8 mouse cellular contexts compared by ENCODE assay signal in genomic region chr2:91458252-91458672, GRCm38 (mm10). TPM values are rescaled to one million over a fixed set of nuclear protein-coding genes. Genes with fewer than 3 reads are reported as not detected.
A peak's percentile ranks its signal among the peaks of the same experiment; 100 is the strongest.
DNase-seq lines count a peak whose midpoint lies in the region; ATAC-seq and TF ChIP-seq lines count a peak whose summit lies in the region.

No protein-coding gene starts in this region.

- H3K9ac ChIP-seq in forebrain, embryonic 13.5 days: peak overlapping the region; percentile 89
- no peak overlapping the region for H3K9ac ChIP-seq in liver, embryonic 14.5 days (replicated peaks)
- peak overlapping the region; percentile 62 for H3K9ac ChIP-seq in neural tube, embryonic 15.5 days (replicated peaks)

- TF ChIP-seq EP300 in liver, embryonic 14.5 days (IDR thresholded peaks at IDR 0.05; ENCODE audit: low read depth): no peak

- intact Hi-C loops in left cerebral cortex, postnatal 36 days (cut with DNase I): no loop called here

- H3K4me2 ChIP-seq in forebrain, embryonic 13.5 days: peak overlapping the region; percentile 90
- H3K4me2 ChIP-seq in liver, embryonic 14.5 days (ENCODE audit: low read depth): peak overlapping the region; percentile 71
- H3K4me2 ChIP-seq in neural tube, embryonic 15.5 days: peak overlapping the region; percentile 95

- WGBS in forebrain, embryonic 13.5 days: 1% methylated on average over 21 of the region's 21 CpGs
- under 1% methylated on average over 21 of the region's 21 CpGs for WGBS in hindbrain, embryonic 10.5 days
- under 1% methylated on average over 21 of the region's 21 CpGs for WGBS in liver, embryonic 14.5 days (ENCODE audit: insufficient replicate concordance)
- under 1% methylated on average over 21 of the region's 21 CpGs for WGBS in neural tube, embryonic 15.5 days

- peaks cover 14% of the 10 kb centered on the region; the same call in 1 of the 2 replicates for H3K27me3 ChIP-seq in forebrain, embryonic 13.5 days
- no peaks in the 10 kb centered on the region for H3K27me3 ChIP-seq in hindbrain, embryonic 10.5 days (ENCODE audit: insufficient read depth, poor library complexity, severe bottlenecking)
- peaks cover 56% of the 10 kb centered on the region for H3K27me3 ChIP-seq in liver, embryonic 14.5 days (ENCODE audit: control insufficient read depth, insufficient read depth, low read length)
- 0 out of 2 replicates have a peak, but pooled peaks cover 5% of the 10 kb centered on the region for H3K27me3 ChIP-seq in neural tube, embryonic 15.5 days (replicated peaks)

- ATAC-seq in forebrain, embryonic 13.5 days: peak; percentile 57
- ATAC-seq in liver, embryonic 14.5 days (ENCODE audit: insufficient read depth): no peak
- ATAC-seq in neural tube, embryonic 15.5 days (ENCODE audit: low FRiP score): no peak
- ATAC-seq in megakaryocyte progenitor cell, adult 5-6 weeks (replicated peaks; ENCODE audit: poor library complexity): no peak

- no peak for TF ChIP-seq CTCF in liver, embryonic 14.5 days (IDR thresholded peaks at IDR 0.05; ENCODE audit: low read depth)

- peak overlapping the region; percentile 75 for H3K4me3 ChIP-seq in forebrain, embryonic 13.5 days
- peak overlapping the region; percentile 90 for H3K4me3 ChIP-seq in hindbrain, embryonic 10.5 days
- peak overlapping the region; percentile 55 to 62 for H3K4me3 ChIP-seq in liver, embryonic 14.5 days (ENCODE audit: insufficient read depth in 1 of 2, low read depth in 2 of 2, low read length in 2 of 2)
- H3K4me3 ChIP-seq in neural tube, embryonic 15.5 days (replicated peaks): peak overlapping the region; percentile 58

- DNase-seq in left cerebral cortex, postnatal 36 days (ENCODE audit: low spot score in 2 of 2): peak; percentile 43 to 48
- no peak for DNase-seq in left cerebral cortex, adult 11 months (ENCODE audit: low spot score)
- DNase-seq in R1 (ENCODE audit: low read depth, low spot score): peak; percentile 82
- DNase-seq in hindbrain, embryonic 10.5 days (ENCODE audit: low spot score): peak; percentile 77
- no peak for DNase-seq in liver, embryonic 14.5 days (ENCODE audit: low read depth in 3 of 3, low spot score in 3 of 3)

- H3K27ac ChIP-seq in forebrain, embryonic 13.5 days: peak overlapping the region; percentile 87
- peak overlapping the region; percentile 96 for H3K27ac ChIP-seq in hindbrain, embryonic 10.5 days
- H3K27ac ChIP-seq in liver, embryonic 14.5 days: no peak overlapping the region
- H3K27ac ChIP-seq in neural tube, embryonic 15.5 days (replicated peaks): peak overlapping the region; percentile 78

- H3K36me3 ChIP-seq in forebrain, embryonic 13.5 days (ENCODE audit: poor library complexity, severe bottlenecking): peaks cover 5% of the 10 kb centered on the region; the same call in 1 of the 2 replicates
- peaks cover 6% of the 10 kb centered on the region; the same call in 1 of the 2 replicates for H3K36me3 ChIP-seq in hindbrain, embryonic 10.5 days
- no peaks in the 10 kb centered on the region for H3K36me3 ChIP-seq in liver, embryonic 14.5 days (replicated peaks; ENCODE audit: control insufficient read depth, insufficient read depth, low read depth)
- H3K36me3 ChIP-seq in neural tube, embryonic 15.5 days: no peaks in the 10 kb centered on the region

- peaks cover 5% of the 10 kb centered on the region for H3K9me3 ChIP-seq in forebrain, embryonic 13.5 days (replicated peaks)
- H3K9me3 ChIP-seq in hindbrain, embryonic 10.5 days: no peaks in the 10 kb centered on the region
- H3K9me3 ChIP-seq in liver, embryonic 14.5 days (ENCODE audit: control insufficient read depth, low read length): no peaks in the 10 kb centered on the region; the same call in 1 of the 2 replicates
- no peaks in the 10 kb centered on the region for H3K9me3 ChIP-seq in neural tube, embryonic 15.5 days (replicated peaks)

- H3K4me1 ChIP-seq in forebrain, embryonic 13.5 days: peaks cover 61% of the 10 kb centered on the region
- peaks cover 78% of the 10 kb centered on the region for H3K4me1 ChIP-seq in hindbrain, embryonic 10.5 days (replicated peaks)
- peaks cover 0 to 9% of the 10 kb centered on the region in 2 experiments; a peak in 3 of 4 replicates for H3K4me1 ChIP-seq in liver, embryonic 14.5 days (replicated peaks; ENCODE audit: control insufficient read depth in 2 of 2, insufficient read depth in 2 of 2, low read length in 1 of 2)
- peaks cover 41% of the 10 kb centered on the region for H3K4me1 ChIP-seq in neural tube, embryonic 15.5 days

RNA-seq across cellular contexts. Expression of gene Lrp4, which starts 1.0 kb away (rescaled TPM):
- total RNA-seq in left cerebral cortex, postnatal 36 days (2021): 10 to 100 TPM; 24.7 to 29.6 TPM
- polyA plus RNA-seq in forebrain, embryonic 13.5 days (2015; fragmentation: Nextera tagmentation; extraction: Ambion mirVana): 10.3 and 11.3 TPM in 2 replicates
- 6.4 and 7.6 TPM in 2 replicates for polyA plus RNA-seq in hindbrain, embryonic 10.5 days (2016; fragmentation: Nextera tagmentation; extraction: Ambion mirVana)
- polyA plus RNA-seq in liver, embryonic 14.5 days (2012; rRNA removed): 0.69 and 0.70 TPM in 2 replicates
- 0.58 and 0.69 TPM in 2 replicates for polyA plus RNA-seq in liver, embryonic 14.5 days (2014; fragmentation: Nextera tagmentation; extraction: Ambion mirVana)
- polyA plus RNA-seq in neural tube, embryonic 15.5 days (2015; fragmentation: Nextera tagmentation; extraction: Ambion mirVana): 6.8 and 7.3 TPM in 2 replicates
- total RNA-seq in megakaryocyte progenitor cell, adult 5-6 weeks (2015): 1.9 TPM in 2 replicates
- total RNA-seq in megakaryocyte progenitor cell, adult 5-6 weeks (2017): 2.7 and 3.8 TPM in 2 replicates

RNA-seq across cellular contexts. Expression of gene 1110051M20Rik, which starts 13.8 kb away (rescaled TPM):
- total RNA-seq in left cerebral cortex, postnatal 36 days (2021): 100 to 1,000 TPM; 100 to 103 TPM
- polyA plus RNA-seq in forebrain, embryonic 13.5 days (2015; fragmentation: Nextera tagmentation; extraction: Ambion mirVana): 137 and 149 TPM in 2 replicates
- 86.4 and 96.7 TPM in 2 replicates for polyA plus RNA-seq in hindbrain, embryonic 10.5 days (2016; fragmentation: Nextera tagmentation; extraction: Ambion mirVana)
- polyA plus RNA-seq in liver, embryonic 14.5 days (2012; rRNA removed): 1.6 and 2.1 TPM in 2 replicates
- polyA plus RNA-seq in liver, embryonic 14.5 days (2014; fragmentation: Nextera tagmentation; extraction: Ambion mirVana): 6.6 and 7.3 TPM in 2 replicates
- polyA plus RNA-seq in neural tube, embryonic 15.5 days (2015; fragmentation: Nextera tagmentation; extraction: Ambion mirVana): 133 and 141 TPM in 2 replicates
- 15.2 and 15.3 TPM in 2 replicates for total RNA-seq in megakaryocyte progenitor cell, adult 5-6 weeks (2015)
- 4.8 and 5.8 TPM in 2 replicates for total RNA-seq in megakaryocyte progenitor cell, adult 5-6 weeks (2017)

Comparison
In these comparisons a context has a peak if more than half of its experiments do, and no peak if none do; other contexts are left out.
1. DNase-seq: peak in left cerebral cortex, postnatal 36 days (2 of 2), R1 (single experiment) and hindbrain, embryonic 10.5 days (single experiment); none in left cerebral cortex, adult 11 months (single experiment) and liver, embryonic 14.5 days (0 of 3).
2. RNA of gene 1110051M20Rik, which starts 13.8 kb away (polyA plus RNA-seq): 133 to 141 TPM in neural tube, embryonic 15.5 days, 137 to 149 TPM in forebrain, embryonic 13.5 days and 86.4 to 96.7 TPM in hindbrain, embryonic 10.5 days; 1.6 to 7.3 TPM in liver, embryonic 14.5 days; every median in the first group is over 10 times any median in the second.
3. Peak in every context shown above with its lines, with median percentiles within 50 percentile points of each other: H3K4me2 ChIP-seq and H3K4me3 ChIP-seq.